Mouse (Mus musculus): ENCODE measurements at regions not wholly inside any gene's neighbourhood (a gene's known extent, or its start where the extent isn't known, plus 50 kb on each side); places are given as distances from the start of the nearest gene placed in this dataset.
A peak's percentile ranks its signal among the peaks of the same experiment; 100 is the strongest.

DNA sequence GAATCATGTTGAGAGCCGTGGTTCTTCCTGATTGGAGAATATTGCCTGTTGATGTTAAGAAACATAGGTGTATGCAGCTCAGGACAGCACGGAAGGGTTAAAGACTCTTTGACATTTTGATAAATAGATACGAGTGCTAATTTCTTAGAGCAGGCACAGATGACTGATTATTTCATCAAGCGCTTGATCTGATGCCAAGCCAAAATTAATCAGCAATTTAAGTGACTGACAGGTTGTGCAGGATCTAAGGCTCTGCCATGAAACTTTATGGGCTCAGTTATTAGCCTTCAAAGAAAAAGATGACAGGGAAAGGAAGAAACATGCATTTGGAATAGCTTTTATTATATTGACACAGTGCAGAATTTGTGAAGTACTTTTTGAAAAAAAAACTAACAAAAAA is 157.2 kb upstream of the Gje1 start:
- DNase-seq: no peak

DNA sequence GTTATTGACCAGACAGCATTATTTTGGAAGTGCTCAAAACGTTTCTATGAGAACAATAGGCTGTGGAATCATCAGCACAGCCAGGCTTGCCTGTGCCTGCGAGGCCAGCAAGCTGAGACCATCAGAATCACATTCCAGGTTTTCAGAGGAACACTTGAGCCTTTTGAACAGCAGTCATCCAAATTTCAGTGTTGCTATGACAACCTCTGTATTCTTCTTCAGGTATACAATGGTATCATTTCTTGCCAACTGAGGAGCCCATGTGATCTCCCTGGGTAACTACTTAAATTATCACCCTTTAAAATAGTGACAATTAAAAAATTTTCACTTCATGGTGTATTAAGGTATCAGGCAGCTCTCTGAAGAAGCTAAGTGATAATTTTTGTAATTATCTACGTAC is 143.2 kb upstream of the Gje1 start:
- DNase-seq: no peak

- no peak for DNase-seq
Measured at GRCm38 (mm10) chr10:14860126-14860638, 142.2 kb upstream of the Gje1 start.

DNA sequence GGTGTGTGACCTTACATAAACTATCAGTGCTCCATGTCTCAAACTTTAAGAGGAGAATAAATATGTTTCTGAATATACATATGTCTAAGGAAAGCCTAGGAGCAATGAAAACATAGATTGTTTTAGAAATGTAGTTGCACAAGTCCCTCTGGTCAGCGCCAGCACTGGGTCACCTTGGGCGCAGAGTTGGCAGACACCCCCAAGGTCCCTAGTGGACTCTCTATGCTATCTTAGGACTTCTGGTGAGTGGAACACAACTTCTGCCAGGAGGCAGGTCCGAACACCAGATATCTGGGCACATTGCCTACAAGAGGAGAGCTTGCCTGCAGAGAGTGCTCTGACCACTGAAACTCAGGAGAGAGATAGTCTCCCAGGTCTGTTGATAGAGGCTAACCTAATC is 128.6 kb upstream of the Gje1 start:
- DNase-seq: peak; percentile 92

DNA sequence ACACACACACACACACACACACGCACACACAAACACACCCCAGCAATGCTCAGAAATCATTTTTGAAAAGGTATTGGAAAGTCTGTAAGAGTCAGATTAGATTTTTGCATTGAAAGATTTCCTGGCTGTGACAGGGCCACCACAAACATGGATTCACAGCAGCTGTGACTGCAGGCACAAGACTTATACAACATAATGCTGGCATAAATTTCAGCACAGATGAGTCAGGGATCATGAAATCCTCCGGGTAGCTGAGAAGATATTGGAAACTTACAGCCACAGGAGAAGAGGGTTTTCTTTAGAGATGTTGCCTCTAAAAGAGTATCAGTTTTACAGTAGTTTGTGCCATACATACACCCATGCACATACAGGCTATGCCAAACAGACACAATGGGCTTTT is 127.0 kb upstream of the Gje1 start:
- no peak for DNase-seq

All from heart, adult 11 months (tissue).